In genomic region chr13:37514641-37515305, GRCm38 (mm10) we compare ENCODE assay signal across 11 mouse cellular contexts.
DNase-seq lines count a peak whose midpoint lies in the region; ATAC-seq and TF ChIP-seq lines count a peak whose summit lies in the region.
"Had no signal": no experiment of that assay in that cellular context is flagged by ENCODE, and none has a peak within 500 bp of the region (broad histone marks: within the 10 kb centered on the region; RNA-seq: fewer than 3 reads in every experiment).

No protein-coding gene starts in this region.

- H3K4me1 ChIP-seq in kidney, embryonic 14.5 days (ENCODE audit: control insufficient read depth, insufficient read depth, low read length), result peaks cover 12% of the 10 kb centered on the region
- H3K4me1 ChIP-seq in embryonic facial prominence, embryonic 13.5 days, result peaks cover 19% of the 10 kb centered on the region
- peaks cover 23% of the 10 kb centered on the region for H3K4me1 ChIP-seq in intestine, embryonic 15.5 days (replicated peaks)
- H3K4me1 ChIP-seq in midbrain, postnatal 0 days (ENCODE audit: insufficient read depth, low read length), result peaks cover 5% of the 10 kb centered on the region; the same call in 1 of the 2 replicates

- no peak for ATAC-seq in kidney, embryonic 14.5 days (ENCODE audit: low FRiP score, low TSS enrichment)
- ATAC-seq in embryonic facial prominence, embryonic 13.5 days (ENCODE audit: insufficient number of reproducible peaks, insufficient read depth, low FRiP score, low TSS enrichment, low read depth), result no peak
- ATAC-seq in intestine, embryonic 15.5 days, result no peak
- no peak for ATAC-seq in midbrain, postnatal 0 days (ENCODE audit: low FRiP score)

- TF ChIP-seq CTCF in midbrain, postnatal 0 days (IDR thresholded peaks at IDR 0.05), result no peak

- H3K36me3 ChIP-seq in kidney, embryonic 14.5 days (ENCODE audit: control insufficient read depth, insufficient read depth, low read length), result no peaks in the 10 kb centered on the region
- H3K36me3 ChIP-seq in embryonic facial prominence, embryonic 13.5 days, result no peaks in the 10 kb centered on the region
- H3K36me3 ChIP-seq in intestine, embryonic 15.5 days, result no peaks in the 10 kb centered on the region
- no peaks in the 10 kb centered on the region for H3K36me3 ChIP-seq in midbrain, postnatal 0 days (ENCODE audit: insufficient read depth, low read length)
- H3K36me3 ChIP-seq: G1E had no signal

- no peak for DNase-seq in kidney, adult 9 months
- no peak for DNase-seq in midbrain, postnatal 0 days (ENCODE audit: low spot score)
- DNase-seq in gastrocnemius, adult 18-20 months (ENCODE audit: low spot score), result no peak
- DNase-seq in c-Kit-positive CD71-positive TER-119-positive erythroid progenitor cells, embryonic 14.5 days (ENCODE audit: low spot score), result no peak
- no peak for DNase-seq in layer of hippocampus, adult 9-11 months
- DNase-seq: spleen, adult 18-20 months had no signal

- H3K27me3 ChIP-seq in kidney, embryonic 14.5 days (ENCODE audit: control insufficient read depth, insufficient read depth, low read length), result no peaks in the 10 kb centered on the region
- H3K27me3 ChIP-seq in embryonic facial prominence, embryonic 13.5 days, result no peaks in the 10 kb centered on the region
- H3K27me3 ChIP-seq in intestine, embryonic 15.5 days (replicated peaks), result no peaks in the 10 kb centered on the region
- H3K27me3 ChIP-seq in midbrain, postnatal 0 days (ENCODE audit: insufficient read depth, low read length), result no peaks in the 10 kb centered on the region

- WGBS in kidney, embryonic 14.5 days, result 73% methylated on average over 12 of the region's 12 CpGs
- WGBS in embryonic facial prominence, embryonic 13.5 days, result 72% methylated on average over 12 of the region's 12 CpGs
- WGBS in intestine, embryonic 15.5 days, result 73% methylated on average over 12 of the region's 12 CpGs
- WGBS in midbrain, postnatal 0 days, result 64% methylated on average over 12 of the region's 12 CpGs

- H3K4me3 ChIP-seq in kidney, embryonic 14.5 days (ENCODE audit: low read length), result no peak overlapping the region
- H3K4me3 ChIP-seq in embryonic facial prominence, embryonic 13.5 days, result no peak overlapping the region
- no peak overlapping the region for H3K4me3 ChIP-seq in intestine, embryonic 15.5 days (replicated peaks)
- no peak overlapping the region for H3K4me3 ChIP-seq in midbrain, postnatal 0 days (ENCODE audit: low read depth, low read length)

- no peak overlapping the region; the same call in 1 of the 2 replicates for H3K4me2 ChIP-seq in kidney, embryonic 14.5 days (replicated peaks; ENCODE audit: low read depth, low read length)
- H3K4me2 ChIP-seq in embryonic facial prominence, embryonic 13.5 days, result peak overlapping the region; percentile 49
- H3K4me2 ChIP-seq in intestine, embryonic 15.5 days (replicated peaks), result peak overlapping the region; percentile 51; the same call in 1 of the 2 replicates
- no peak overlapping the region for H3K4me2 ChIP-seq in midbrain, postnatal 0 days (ENCODE audit: low read depth, low read length, poor library complexity, severe bottlenecking)

- H3K9ac ChIP-seq in kidney, embryonic 14.5 days (ENCODE audit: low read depth, low read length), result no peak overlapping the region
- H3K9ac ChIP-seq in embryonic facial prominence, embryonic 13.5 days, result peak overlapping the region; percentile 17; the same call in 1 of the 2 replicates
- H3K9ac ChIP-seq in intestine, embryonic 15.5 days, result no peak overlapping the region
- no peak overlapping the region for H3K9ac ChIP-seq in midbrain, postnatal 0 days (replicated peaks; ENCODE audit: low read length, poor library complexity, severe bottlenecking)
- H3K9ac ChIP-seq: liver, embryonic 14.5 days had no signal

- no peaks in the 10 kb centered on the region for H3K9me3 ChIP-seq in kidney, embryonic 14.5 days (ENCODE audit: control insufficient read depth, low read length)
- no peaks in the 10 kb centered on the region for H3K9me3 ChIP-seq in embryonic facial prominence, embryonic 13.5 days
- no peaks in the 10 kb centered on the region for H3K9me3 ChIP-seq in intestine, embryonic 15.5 days
- no peaks in the 10 kb centered on the region for H3K9me3 ChIP-seq in midbrain, postnatal 0 days (ENCODE audit: low read length)
- H3K9me3 ChIP-seq: G1E had no signal

- peak overlapping the region; percentile 57 for H3K27ac ChIP-seq in kidney, embryonic 14.5 days (ENCODE audit: low read depth, low read length)
- peak overlapping the region; percentile 82 for H3K27ac ChIP-seq in embryonic facial prominence, embryonic 13.5 days
- H3K27ac ChIP-seq in intestine, embryonic 15.5 days, result peak overlapping the region; percentile 82
- H3K27ac ChIP-seq in midbrain, postnatal 0 days (ENCODE audit: low read depth, low read length), result peak overlapping the region; percentile 77
- H3K27ac ChIP-seq: liver, embryonic 14.5 days had no signal

Comparison
In these comparisons a context has a peak if more than half of its experiments do, and no peak if none do; other contexts are left out.
1. H3K4me2 ChIP-seq: peak in embryonic facial prominence, embryonic 13.5 days (single experiment) and intestine, embryonic 15.5 days (single experiment); none in kidney, embryonic 14.5 days (single experiment) and midbrain, postnatal 0 days (single experiment).
2. Peak in every context shown above with its lines, with median percentiles within 50 percentile points of each other: H3K27ac ChIP-seq.